Mouse (Mus musculus) heart, adult 18-20 months (tissue): ENCODE measurements around the gene Sgpl1. TPM values are rescaled to one million over a fixed set of nuclear protein-coding genes. Genes with fewer than 3 reads are reported as not detected.
A peak's percentile ranks its signal among the peaks of the same experiment; 100 is the strongest.

Experiments used
- DNase-seq, 2 experiments: peaks; one replicate each; pipeline ENCODE4 v3.0.0; 2021 to 2022; ENCODE audit warnings: mixed read lengths in 1 of 2
- total RNA-seq, 2 experiments: library from RNA; stranded (reverse); gene quantifications; 2 replicates each; pipeline ENCODE4 v1.2.3; 2021

Gene Sgpl1
- total RNA-seq, 2 experiments from 2014 or later: 16.6 to 22.3 TPM

GRCm38 (mm10) chr10:61088468-61088867 lies 59.0 kb downstream of the Sgpl1 start:
- no peak for DNase-seq

- no peak for DNase-seq
These were observed 61.0 kb downstream of the Sgpl1 start for GRCm38 (mm10) chr10:61086502-61086901.

- DNase-seq: no peak
These were observed 62.1 kb downstream of the Sgpl1 start for GRCm38 (mm10) chr10:61085364-61085763.

- DNase-seq: no peak
These were observed 66.6 kb downstream of the Sgpl1 start for GRCm38 (mm10) chr10:61080931-61081255.

- DNase-seq: peak; percentile 47 to 75
These were observed 67.1 kb downstream of the Sgpl1 start for GRCm38 (mm10) chr10:61080227-61080930.

- no peak for DNase-seq
These were observed 71.9 kb downstream of the Sgpl1 start for GRCm38 (mm10) chr10:61075607-61076006.

GRCm38 (mm10) chr10:61074643-61075042 lies 72.9 kb downstream of the Sgpl1 start:
- no peak for DNase-seq

- DNase-seq: peak; percentile 20 to 64
These were observed 75.2 kb downstream of the Sgpl1 start for GRCm38 (mm10) chr10:61072324-61072723.

- no peak for DNase-seq
These were observed 78.3 kb downstream of the Sgpl1 start for GRCm38 (mm10) chr10:61069248-61069647.

GRCm38 (mm10) chr10:61068436-61069192 lies 78.9 kb downstream of the Sgpl1 start:
- peak; percentile 59 to 75 for DNase-seq

- DNase-seq: no peak
These were observed 82.1 kb downstream of the Sgpl1 start for GRCm38 (mm10) chr10:61065287-61066005.

GRCm38 (mm10) chr10:61064635-61065034 lies 82.9 kb downstream of the Sgpl1 start:
- DNase-seq: no peak

GRCm38 (mm10) chr10:61063271-61063864 lies 84.1 kb downstream of the Sgpl1 start:
- DNase-seq: no peak

- no peak for DNase-seq
These were observed 87.9 kb downstream of the Sgpl1 start for GRCm38 (mm10) chr10:61059543-61060110.

- no peak for DNase-seq
These were observed 88.4 kb downstream of the Sgpl1 start for GRCm38 (mm10) chr10:61059101-61059500.

- DNase-seq: no peak
These were observed 90.8 kb downstream of the Sgpl1 start for GRCm38 (mm10) chr10:61056661-61057060.

- peak; percentile 50 to 85 for DNase-seq
These were observed 95.4 kb downstream of the Sgpl1 start for GRCm38 (mm10) chr10:61051993-61052613.
